Mouse (Mus musculus) midbrain, embryonic 16.5 days (tissue): ENCODE measurements around the gene Akap9. TPM values are rescaled to one million over a fixed set of nuclear protein-coding genes. Genes with fewer than 3 reads are reported as not detected.
"Not testable (repeated sequence)": the region's sequence is repeated elsewhere in the genome, so short reads cannot be mapped to it uniquely, and the experiment has no call there.

ENCODE experiments used
- ATAC-seq: fragments of 200-750 bp; cut with Nextera tagmentation; 2 replicates; pipeline ENCODE4 v1.8.0; 2017; ENCODE audit warnings: moderate TSS enrichment
- H3K27ac ChIP-seq: fragments of 300-500 bp; sonication (generic); 2 replicates; pipeline ENCODE4 v1.5.1; 2014; ENCODE audit warnings: mild to moderate bottlenecking, low read length, mixed read lengths
- H3K27me3 ChIP-seq: fragments of 300-500 bp; sonication (generic); 2 replicates; pipeline ENCODE4 v1.6.1; 2014; ENCODE audit warnings: low read depth, low read length, mixed read lengths; ENCODE audit not compliant: control insufficient read depth, insufficient read depth
- H3K36me3 ChIP-seq: fragments of 300-500 bp; sonication (generic); 2 replicates; pipeline ENCODE4 v1.6.1; 2014; ENCODE audit warnings: mild to moderate bottlenecking, low read length, moderate library complexity, mixed read lengths; ENCODE audit not compliant: control insufficient read depth, insufficient read depth
- H3K4me1 ChIP-seq: fragments of 300-500 bp; sonication (generic); 2 replicates; pipeline ENCODE4 v1.6.1; 2014; ENCODE audit warnings: mild to moderate bottlenecking, low read length, mixed read lengths; ENCODE audit not compliant: control insufficient read depth, insufficient read depth
- H3K4me2 ChIP-seq: fragments of 300-500 bp; sonication (generic); 2 replicates; pipeline ENCODE4 v1.6.1; 2014; ENCODE audit warnings: mild to moderate bottlenecking, low read length, mixed read lengths
- H3K4me3 ChIP-seq: fragments of 300-500 bp; sonication (generic); 2 replicates; pipeline ENCODE4 v1.5.1; 2014; ENCODE audit warnings: low read depth, mild to moderate bottlenecking, low read length, moderate library complexity, mixed read lengths
- H3K9ac ChIP-seq: fragments of 300-500 bp; sonication (generic); 2 replicates; pipeline ENCODE4 v1.6.1; 2014; ENCODE audit warnings: low read depth, low read length, mixed read lengths
- H3K9me3 ChIP-seq: fragments of 300-500 bp; sonication (generic); replicated peaks from 2 replicates; pipeline ENCODE4 v1.6.1; 2014; ENCODE audit warnings: mild to moderate bottlenecking, low read length, mixed read lengths; ENCODE audit not compliant: control insufficient read depth, poor library complexity, severe bottlenecking
- WGBS: fragments of 180-500 bp; shearing (Covaris S2); extraction: QIAGEN DNeasy Blood & Tissue Kit; methylation state at CpG from one replicate; pipeline ENCODE4 v1.1.7; 2014; 5-methylcytosine and 5-hydroxymethylcytosine counted together
- polyA plus RNA-seq: library from polyadenylated mRNA; unstranded; fragments of >200 nt; fragmentation: Nextera tagmentation; extraction: Ambion mirVana; gene quantifications from 2 replicates; pipeline ENCODE4 v1.2.1, GENCODE M21; 2015

Gene Akap9
- 379 and 435 TPM in 2 replicates for polyA plus RNA-seq

- peak within 1 kb of the TSS; percentile 96 for H3K4me3 ChIP-seq
- H3K4me1 ChIP-seq: peaks cover 30% of the 10 kb centered on the region
- peak within 1 kb of the TSS; percentile 99 for H3K27ac ChIP-seq
- no peaks in the 10 kb centered on the region for H3K36me3 ChIP-seq
- H3K4me2 ChIP-seq: peak within 1 kb of the TSS; percentile 57
- no peaks in the 10 kb centered on the region for H3K27me3 ChIP-seq
- H3K9me3 ChIP-seq: no peaks in the 10 kb centered on the region
- peak within 1 kb of the TSS; percentile 100 for H3K9ac ChIP-seq
- 0% methylated on average over 48 of the region's 82 CpGs for WGBS
- ATAC-seq: peak; percentile 88
Observed at GRCm38 (mm10) chr5:3927801-3928689, at the start of gene Akap9. TSS of gene Akap9 (plus strand) at chr5:3928054.

- not testable (repeated sequence) for ATAC-seq, H3K4me2 ChIP-seq, H3K36me3 ChIP-seq, H3K4me1 ChIP-seq, H3K27me3 ChIP-seq, H3K4me3 ChIP-seq, H3K9me3 ChIP-seq, H3K27ac ChIP-seq, H3K9ac ChIP-seq
- WGBS: 90% methylated on average over 7 of the region's 7 CpGs
Observed at GRCm38 (mm10) chr5:3886862-3887261, 41.0 kb upstream of the Akap9 start.

DNA sequence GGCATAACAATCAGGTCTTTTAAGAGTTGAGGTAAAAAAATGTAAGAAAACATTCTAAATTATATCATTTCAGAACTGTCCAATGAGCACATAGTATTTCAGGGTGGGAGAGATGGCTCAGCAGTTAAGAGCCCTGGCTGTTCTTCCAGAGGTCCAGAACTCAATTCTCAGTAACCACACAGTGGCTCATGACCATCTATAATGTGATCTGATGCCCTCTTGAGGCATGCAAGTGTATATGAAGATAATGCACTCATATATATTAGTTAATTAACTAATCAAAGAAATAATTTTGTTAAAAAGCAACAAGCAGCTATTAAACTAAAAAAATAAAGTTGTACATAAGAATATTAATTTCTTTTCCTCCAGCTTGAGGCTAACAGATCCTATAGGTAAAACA is 38.7 kb upstream of the Akap9 start:
- ATAC-seq: no peak
- H3K36me3 ChIP-seq: no peaks in the 10 kb centered on the region
- H3K4me3 ChIP-seq: no peak overlapping the region
- peaks cover 7% of the 10 kb centered on the region for H3K4me1 ChIP-seq
- no peak overlapping the region for H3K27ac ChIP-seq
- H3K9ac ChIP-seq: no peak overlapping the region
- no peaks in the 10 kb centered on the region for H3K9me3 ChIP-seq
- no peaks in the 10 kb centered on the region for H3K27me3 ChIP-seq
- H3K4me2 ChIP-seq: no peak overlapping the region

GRCm38 (mm10) chr5:3893459-3894293 is 34.2 kb upstream of the Akap9 start, which contains the start of gene Mterf1a:
TSS of gene Mterf1a (minus strand) at chr5:3893933.
- Histone ChIP-seq H3K9ac (peak within 1 kb of the TSS; percentile 30; the same call in 1 of the 2 replicates), H3K4me3 (peak within 1 kb of the TSS; percentile 35), H3K4me2 (peak within 1 kb of the TSS; percentile 74)
- H3K9me3 ChIP-seq, H3K27me3 ChIP-seq, H3K4me1 ChIP-seq, H3K27ac ChIP-seq, H3K36me3 ChIP-seq: not testable (repeated sequence)
- ATAC-seq: peak; percentile 99
- 5% methylated on average over 8 of the region's 47 CpGs for WGBS

- not testable (repeated sequence) for ATAC-seq, H3K4me1 ChIP-seq, H3K4me2 ChIP-seq, H3K27ac ChIP-seq, H3K9ac ChIP-seq, H3K36me3 ChIP-seq, H3K27me3 ChIP-seq, H3K9me3 ChIP-seq
- WGBS: 97% methylated on average over 4 of the region's 4 CpGs
- peak overlapping the region; percentile 33 for H3K4me3 ChIP-seq
Observed at GRCm38 (mm10) chr5:3894294-3894619, 33.6 kb upstream of the Akap9 start.

GRCm38 (mm10) chr5:3905471-3905870 is 22.4 kb upstream of the Akap9 start:
- H3K27me3 ChIP-seq: no peaks in the 10 kb centered on the region
- no peaks in the 10 kb centered on the region for H3K4me1 ChIP-seq
- no peaks in the 10 kb centered on the region for H3K36me3 ChIP-seq
- no peak for ATAC-seq
- H3K4me2 ChIP-seq: no peak overlapping the region
- no peak overlapping the region for H3K4me3 ChIP-seq
- 69% methylated on average over 2 of the region's 2 CpGs for WGBS
- no peak overlapping the region for H3K9ac ChIP-seq
- no peak overlapping the region for H3K27ac ChIP-seq
- H3K9me3 ChIP-seq: no peaks in the 10 kb centered on the region

DNA sequence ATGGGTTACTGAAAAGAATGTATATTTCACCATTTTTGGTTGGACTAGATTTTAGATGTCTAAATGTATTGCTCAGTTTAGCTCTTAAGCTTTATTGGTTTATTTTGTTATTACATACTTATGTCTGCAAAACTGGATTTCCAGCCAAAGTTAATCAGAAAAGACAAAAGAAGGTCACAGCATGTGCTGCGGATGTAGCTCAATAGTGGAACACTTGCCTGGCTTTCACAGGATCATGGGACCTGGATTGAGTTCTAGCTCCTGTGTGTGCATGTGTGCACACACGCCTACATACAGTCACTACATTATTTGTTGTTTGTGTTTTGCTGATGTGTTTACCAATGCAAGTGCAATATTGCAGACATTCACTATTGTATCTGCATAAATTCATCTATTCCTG is 5.5 kb upstream of the Akap9 start:
- H3K27ac ChIP-seq: no peak overlapping the region
- H3K9me3 ChIP-seq: no peaks in the 10 kb centered on the region
- no peaks in the 10 kb centered on the region for H3K27me3 ChIP-seq
- ATAC-seq: no peak
- H3K9ac ChIP-seq: no peak overlapping the region
- H3K4me1 ChIP-seq: peaks cover 8% of the 10 kb centered on the region
- no peak overlapping the region for H3K4me2 ChIP-seq
- 89% methylated on average over 2 of the region's 2 CpGs for WGBS
- no peaks in the 10 kb centered on the region for H3K36me3 ChIP-seq
- no peak overlapping the region for H3K4me3 ChIP-seq

DNA sequence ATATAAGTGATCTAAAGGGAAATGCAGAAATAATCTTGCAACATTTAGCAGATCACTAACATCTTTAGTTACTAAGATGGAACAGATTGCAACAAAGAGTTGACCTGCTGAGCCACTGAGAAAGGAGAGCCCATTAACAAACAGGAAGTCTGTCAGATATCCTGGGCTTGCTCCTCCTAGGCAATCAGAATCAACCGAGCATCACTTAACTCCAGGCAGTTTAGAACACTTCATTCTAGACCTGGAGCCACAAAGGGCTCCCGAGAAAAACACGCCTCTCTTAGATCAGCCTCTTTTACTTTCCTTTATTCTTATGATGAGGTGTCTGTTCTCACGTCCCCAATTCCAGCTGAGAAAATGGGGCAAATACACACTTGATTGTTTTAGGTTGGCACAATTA is 1.2 kb upstream of the Akap9 start:
- H3K9ac ChIP-seq: peak overlapping the region; percentile 33; the same call in 1 of the 2 replicates

DNA sequence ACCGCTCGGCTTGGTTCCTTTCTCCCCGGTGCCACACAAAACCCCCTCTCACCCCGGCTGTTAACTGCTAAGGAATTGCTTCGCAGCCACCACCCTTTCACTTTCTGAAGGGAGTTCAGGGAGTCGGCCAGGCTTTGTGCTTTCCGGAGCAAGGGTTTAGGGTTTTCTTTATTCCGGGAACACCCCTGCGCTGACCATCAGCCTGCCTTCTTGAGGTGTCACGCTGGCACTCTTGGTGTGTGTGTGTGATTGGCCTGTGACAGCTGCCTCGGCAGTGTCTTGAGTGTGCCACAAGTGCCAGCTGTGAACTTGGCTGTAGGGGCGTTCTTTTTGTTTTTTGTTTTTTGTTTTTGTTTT is 814 bp downstream of the Akap9 start:
- peak; percentile 59 for ATAC-seq

More for the DNA sequence above, 1.2 kb upstream of the Akap9 start:
- Histone ChIP-seq H3K4me2 (peak overlapping the region; percentile 18; the same call in 1 of the 2 replicates), H3K4me3 (no peak overlapping the region), H3K27ac (peak overlapping the region; percentile 66), H3K27me3 (no peaks in the 10 kb centered on the region), H3K4me1 (peaks cover 23% of the 10 kb centered on the region), H3K36me3 (no peaks in the 10 kb centered on the region), H3K9me3 (no peaks in the 10 kb centered on the region)
- no peak for ATAC-seq
- WGBS: 23% methylated on average over 4 of the region's 4 CpGs

More for the DNA sequence above, 814 bp downstream of the Akap9 start:
- peak overlapping the region; percentile 57 for H3K4me2 ChIP-seq
- peak overlapping the region; percentile 99 for H3K27ac ChIP-seq
- peak overlapping the region; percentile 96 for H3K4me3 ChIP-seq
- H3K9me3 ChIP-seq: no peaks in the 10 kb centered on the region
- 0% methylated on average over 10 of the region's 12 CpGs for WGBS
- H3K27me3 ChIP-seq: no peaks in the 10 kb centered on the region
- H3K9ac ChIP-seq: peak overlapping the region; percentile 100
- peaks cover 34% of the 10 kb centered on the region for H3K4me1 ChIP-seq
- H3K36me3 ChIP-seq: no peaks in the 10 kb centered on the region
